Mouse (Mus musculus): ENCODE measurements around the gene Ugt1a7c. TPM values are rescaled to one million over a fixed set of nuclear protein-coding genes. Genes with fewer than 3 reads are reported as not detected.
A peak's percentile ranks its signal among the peaks of the same experiment; 100 is the strongest.

Ugt1a7c gene
- polyA plus RNA-seq, 1 experiment from 2014 or later = 1.5 TPM

- no peaks in the 10 kb centered on the region for H3K36me3 ChIP-seq
- H3K27me3 ChIP-seq = no peaks in the 10 kb centered on the region
- H3K27ac ChIP-seq (replicated peaks) = no peak overlapping the region
- peaks cover 97% of the 10 kb centered on the region for H3K9me3 ChIP-seq
- H3K4me2 ChIP-seq = no peak overlapping the region
- WGBS = 87% methylated on average over 5 of the region's 5 CpGs
- no peak for ATAC-seq (ENCODE audit: low FRiP score, low read depth)
- no peak overlapping the region for H3K4me3 ChIP-seq
- no peak overlapping the region for H3K9ac ChIP-seq
- no peaks in the 10 kb centered on the region for H3K4me1 ChIP-seq (replicated peaks)
Measured at GRCm38 (mm10) chr1:88229986-88230385, 135.1 kb downstream of the Ugt1a7c start.

- 73% methylated on average over 7 of the region's 7 CpGs for WGBS
Measured at GRCm38 (mm10) chr1:88230421-88230820, 135.6 kb downstream of the Ugt1a7c start.

GRCm38 (mm10) chr1:88230981-88231802, 136.3 kb downstream of the Ugt1a7c start:
- Histone ChIP-seq H3K4me1 (replicated peaks) (no peaks in the 10 kb centered on the region), H3K9me3 (peaks cover 99% of the 10 kb centered on the region), H3K9ac (no peak overlapping the region), H3K4me2 (no peak overlapping the region), H3K4me3 (no peak overlapping the region), H3K27me3 (no peaks in the 10 kb centered on the region), H3K27ac (replicated peaks) (no peak overlapping the region), H3K36me3 (no peaks in the 10 kb centered on the region)
- ATAC-seq (ENCODE audit: low FRiP score, low read depth) = no peak
- 77% methylated on average over 6 of the region's 6 CpGs for WGBS

More at GRCm38 (mm10) chr1:88230421-88230820, 135.6 kb downstream of the Ugt1a7c start:
- Histone ChIP-seq H3K4me1 (replicated peaks) (no peaks in the 10 kb centered on the region), H3K27ac (replicated peaks) (no peak overlapping the region), H3K9ac (no peak overlapping the region), H3K27me3 (no peaks in the 10 kb centered on the region), H3K36me3 (no peaks in the 10 kb centered on the region), H3K4me2 (no peak overlapping the region), H3K9me3 (peaks cover 99% of the 10 kb centered on the region), H3K4me3 (no peak overlapping the region)
- ATAC-seq (ENCODE audit: low FRiP score, low read depth) = 0 out of 2 replicates have a peak, but pooled peaks have one; percentile 2

- no peak overlapping the region for H3K9ac ChIP-seq
- 67% methylated on average over 7 of the region's 7 CpGs for WGBS
- peaks cover 96% of the 10 kb centered on the region for H3K9me3 ChIP-seq
- no peak for ATAC-seq (ENCODE audit: low FRiP score, low read depth)
- H3K27me3 ChIP-seq = no peaks in the 10 kb centered on the region
- no peak overlapping the region for H3K4me3 ChIP-seq
- H3K4me1 ChIP-seq (replicated peaks) = no peaks in the 10 kb centered on the region
- no peak overlapping the region for H3K4me2 ChIP-seq
- H3K27ac ChIP-seq (replicated peaks) = no peak overlapping the region
- no peaks in the 10 kb centered on the region for H3K36me3 ChIP-seq
Measured at GRCm38 (mm10) chr1:88231803-88232499, 137.1 kb downstream of the Ugt1a7c start.

- Histone ChIP-seq H3K4me3 (no peak overlapping the region), H3K9me3 (peaks cover 95% of the 10 kb centered on the region), H3K4me2 (no peak overlapping the region), H3K36me3 (no peaks in the 10 kb centered on the region), H3K27me3 (no peaks in the 10 kb centered on the region), H3K27ac (replicated peaks) (no peak overlapping the region), H3K9ac (no peak overlapping the region), H3K4me1 (replicated peaks) (no peaks in the 10 kb centered on the region)
- 55% methylated on average over 3 of the region's 3 CpGs for WGBS
- no peak for ATAC-seq (ENCODE audit: low FRiP score, low read depth)
Measured at GRCm38 (mm10) chr1:88232664-88233380, 138.0 kb downstream of the Ugt1a7c start.

GRCm38 (mm10) chr1:88233421-88234247, 138.8 kb downstream of the Ugt1a7c start:
- H3K9me3 ChIP-seq = peaks cover 95% of the 10 kb centered on the region
- no peak overlapping the region for H3K4me3 ChIP-seq
- no peak overlapping the region for H3K9ac ChIP-seq
- 0 out of 2 replicates have a peak, but pooled peaks have one; percentile 2 for ATAC-seq (ENCODE audit: low FRiP score, low read depth)
- no peak overlapping the region for H3K4me2 ChIP-seq
- 68% methylated on average over 14 of the region's 14 CpGs for WGBS
- no peak overlapping the region for H3K27ac ChIP-seq (replicated peaks)
- no peaks in the 10 kb centered on the region for H3K27me3 ChIP-seq
- no peaks in the 10 kb centered on the region for H3K4me1 ChIP-seq (replicated peaks)
- H3K36me3 ChIP-seq = no peaks in the 10 kb centered on the region

- 61% methylated on average over 4 of the region's 4 CpGs for WGBS
- no peak for ATAC-seq (ENCODE audit: low FRiP score, low read depth)
Measured at GRCm38 (mm10) chr1:88234248-88234610, 139.4 kb downstream of the Ugt1a7c start.

GRCm38 (mm10) chr1:88234646-88235045, 139.8 kb downstream of the Ugt1a7c start:
- H3K4me3 ChIP-seq = no peak overlapping the region
- no peak overlapping the region for H3K4me2 ChIP-seq
- no peak for ATAC-seq (ENCODE audit: low FRiP score, low read depth)
- WGBS = 50% methylated on average over 5 of the region's 5 CpGs
- no peak overlapping the region for H3K27ac ChIP-seq (replicated peaks)
- no peak overlapping the region for H3K9ac ChIP-seq
- no peaks in the 10 kb centered on the region for H3K27me3 ChIP-seq
- peaks cover 95% of the 10 kb centered on the region for H3K9me3 ChIP-seq
- no peaks in the 10 kb centered on the region for H3K36me3 ChIP-seq
- H3K4me1 ChIP-seq (replicated peaks) = no peaks in the 10 kb centered on the region

More at GRCm38 (mm10) chr1:88234248-88234610, 139.4 kb downstream of the Ugt1a7c start:
- no peak overlapping the region for H3K9ac ChIP-seq
- H3K4me2 ChIP-seq = no peak overlapping the region
- H3K4me3 ChIP-seq = no peak overlapping the region
- H3K4me1 ChIP-seq (replicated peaks) = no peaks in the 10 kb centered on the region
- H3K36me3 ChIP-seq = no peaks in the 10 kb centered on the region
- H3K27ac ChIP-seq (replicated peaks) = no peak overlapping the region
- peaks cover 95% of the 10 kb centered on the region for H3K9me3 ChIP-seq
- no peaks in the 10 kb centered on the region for H3K27me3 ChIP-seq

- Histone ChIP-seq H3K27ac (replicated peaks) (no peak overlapping the region), H3K4me1 (replicated peaks) (no peaks in the 10 kb centered on the region), H3K36me3 (no peaks in the 10 kb centered on the region), H3K4me3 (no peak overlapping the region), H3K4me2 (no peak overlapping the region), H3K9me3 (peaks cover 95% of the 10 kb centered on the region), H3K27me3 (no peaks in the 10 kb centered on the region), H3K9ac (no peak overlapping the region)
- WGBS = 68% methylated on average over 11 of the region's 11 CpGs
- no peak for ATAC-seq (ENCODE audit: low FRiP score, low read depth)
Measured at GRCm38 (mm10) chr1:88235046-88235893, 140.4 kb downstream of the Ugt1a7c start.

GRCm38 (mm10) chr1:88235894-88236415, 141.1 kb downstream of the Ugt1a7c start:
- H3K9me3 ChIP-seq = peaks cover 95% of the 10 kb centered on the region
- H3K9ac ChIP-seq = no peak overlapping the region
- no peak overlapping the region for H3K4me3 ChIP-seq
- H3K27me3 ChIP-seq = no peaks in the 10 kb centered on the region
- no peak overlapping the region for H3K27ac ChIP-seq (replicated peaks)
- no peak for ATAC-seq (ENCODE audit: low FRiP score, low read depth)
- no peaks in the 10 kb centered on the region for H3K36me3 ChIP-seq
- H3K4me1 ChIP-seq (replicated peaks) = no peaks in the 10 kb centered on the region
- 64% methylated on average over 4 of the region's 4 CpGs for WGBS
- no peak overlapping the region for H3K4me2 ChIP-seq
